Mouse (Mus musculus) NIH3T3 (cell line): ENCODE measurements around the gene Eef1g.
A peak's percentile ranks its signal among the peaks of the same experiment; 100 is the strongest.

ENCODE experiments used
- DNase-seq: peaks from one replicate; pipeline ENCODE4 v3.0.0-alpha.2; 2012; ENCODE audit warnings: low read depth

Gene Eef1g

DNA sequence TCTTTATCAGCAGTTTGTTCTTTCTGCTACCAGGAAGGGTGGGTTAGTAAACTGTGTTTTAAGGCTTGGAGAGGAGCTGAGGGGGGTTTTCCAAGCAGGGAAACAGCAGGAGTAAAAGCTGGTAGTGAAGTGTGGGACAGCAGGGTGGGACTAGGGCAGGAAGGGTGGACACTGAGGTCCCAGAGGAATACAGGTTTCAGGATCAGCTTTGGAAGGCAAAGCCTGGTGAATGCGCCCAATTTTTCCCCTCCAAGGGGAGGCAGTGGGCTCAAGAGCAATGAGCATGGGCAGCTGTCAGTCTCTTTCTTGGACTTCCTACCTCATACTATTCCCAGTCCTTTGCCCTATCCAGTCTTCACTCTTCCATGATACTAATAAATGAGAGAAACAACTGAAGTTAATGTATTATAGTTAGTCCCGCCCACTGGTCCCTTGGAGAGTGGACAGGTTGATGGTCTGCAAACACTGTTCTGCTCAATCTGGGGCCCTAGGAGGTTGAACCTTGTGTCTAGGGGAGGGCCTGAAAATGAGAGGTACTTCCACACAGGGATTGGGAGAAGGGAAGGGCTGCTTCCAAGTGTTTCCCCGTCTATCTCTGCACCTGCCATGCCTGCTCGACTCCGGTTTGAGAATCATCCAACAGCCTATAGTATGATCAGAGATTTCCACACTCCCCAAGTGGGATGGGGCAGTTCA, 58.9 kb downstream of the Eef1g start:
- DNase-seq: no peak

DNA sequence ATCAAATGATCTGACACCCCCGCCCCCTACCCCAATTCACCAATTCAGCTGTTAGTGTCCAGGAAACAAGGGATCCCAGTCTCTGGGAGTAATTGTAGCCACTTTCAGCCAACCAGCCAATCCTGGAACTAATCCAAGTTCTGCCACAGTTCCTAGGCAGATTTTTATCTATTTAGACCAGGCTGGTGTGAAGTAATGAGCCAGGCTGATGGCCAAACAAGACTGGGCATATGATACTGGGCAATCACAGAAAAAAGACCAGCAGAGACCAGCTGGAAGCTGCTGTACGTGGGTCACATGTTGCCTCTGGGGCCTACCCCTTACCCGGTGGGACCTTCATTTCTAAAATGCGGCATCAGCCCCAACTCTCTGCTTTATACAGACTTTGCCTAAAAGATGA, 59.8 kb downstream of the Eef1g start:
- DNase-seq: peak; percentile 46

DNA sequence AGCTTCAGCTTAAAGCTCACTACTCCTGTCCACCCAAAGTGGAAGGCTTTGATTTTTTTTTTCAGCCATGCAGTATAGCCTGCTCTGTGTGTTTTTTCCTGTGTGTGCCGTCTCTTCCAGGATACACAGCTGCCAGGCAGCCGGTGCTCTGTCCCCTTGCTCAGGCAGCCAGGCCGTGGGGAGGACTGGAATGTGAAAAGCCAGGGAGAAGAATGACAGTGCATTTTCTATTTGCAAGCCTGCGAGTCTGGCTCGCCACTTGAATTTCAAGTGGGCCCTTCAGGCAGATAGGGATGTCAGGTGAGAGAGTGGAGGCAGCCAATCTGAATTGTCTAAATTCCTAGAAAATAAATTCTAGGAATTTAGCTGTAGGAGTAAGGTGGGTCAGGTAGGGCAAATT, 61.0 kb downstream of the Eef1g start:
- no peak for DNase-seq
